Comparison of ENCODE assay signal across 29 mouse cellular contexts in genomic region chr2:75930941-75931340, GRCm38 (mm10). TPM values are rescaled to one million over a fixed set of nuclear protein-coding genes. Genes with fewer than 3 reads are reported as not detected.
A peak's percentile ranks its signal among the peaks of the same experiment; 100 is the strongest.
DNase-seq lines count a peak whose midpoint lies in the region; ATAC-seq and TF ChIP-seq lines count a peak whose summit lies in the region.
"Had no signal": no experiment of that assay in that cellular context is flagged by ENCODE, and none has a peak within 500 bp of the region (broad histone marks: within the 10 kb centered on the region; RNA-seq: fewer than 3 reads in every experiment).

No protein-coding gene starts in this region.

- intact Hi-C loops in left cerebral cortex, adult 2 months (cut with DNase I), result no loop called here
- intact Hi-C loops in gastrocnemius, postnatal 14 days (cut with DNase I; ENCODE audit: low total_unique reads), result no loop called here

- no peak for TF ChIP-seq CTCF in left cerebral cortex, adult 2 months (IDR thresholded peaks at IDR 0.05)

- no peak for DNase-seq in frontal cortex, postnatal 14 days (ENCODE audit: low spot score in 2 of 2)
- DNase-seq in frontal cortex, postnatal 36 days (ENCODE audit: low spot score in 2 of 2), result peak; percentile 20 to 57
- no peak for DNase-seq in frontal cortex, postnatal 10 days (ENCODE audit: low spot score in 2 of 2)
- DNase-seq in left cerebral cortex, adult 18-20 months (ENCODE audit: low spot score in 2 of 2), result peak; percentile 14 to 46
- no peak for DNase-seq in left cerebral cortex, adult 2 months (ENCODE audit: extremely low spot score in 1 of 2, low spot score in 2 of 2)
- DNase-seq in brain, adult 2 months (ENCODE audit: low read depth, low spot score), result peak; percentile 79
- DNase-seq in gastrocnemius, postnatal 14 days, result no peak
- DNase-seq: adrenal gland, adult 8-10 months; adrenal gland, postnatal 14 days; adrenal gland, postnatal 36 days; B cell, adult 2 months; cerebellum, adult 11 months; cerebellum, adult 8-10 months; cerebellum, adult 9-11 months; cerebellum, postnatal 36 days; embryo, embryonic 11 days had no signal

- H3K27ac ChIP-seq in left cerebral cortex, adult 2 months, result no peak overlapping the region
- H3K27ac ChIP-seq: embryonic facial prominence, embryonic 13.5 days; embryonic facial prominence, embryonic 15.5 days; forebrain, embryonic 10.5 days; forebrain, embryonic 12.5 days had no signal

- ATAC-seq in frontal cortex, adult (ENCODE audit: low TSS enrichment), result peak; percentile 90
- ATAC-seq: activated CD4-positive, CD25-positive, alpha-beta regulatory T cell, adult 4 months; CD4-positive, CD25-positive, alpha-beta regulatory T cell, adult 4 months; forebrain, embryonic 14.5 days; Patski had no signal

- H3K4me3 ChIP-seq in left cerebral cortex, adult 2 months, result no peak overlapping the region
- H3K4me3 ChIP-seq: embryonic facial prominence, embryonic 13.5 days; embryonic facial prominence, embryonic 15.5 days; erythroblast, embryonic 14.5 days; forebrain, embryonic 10.5 days; forebrain, embryonic 12.5 days had no signal

RNA-seq across cellular contexts. Expression of gene Ttc30b, which starts 7.4 kb away (rescaled TPM):
- total RNA-seq in left cerebral cortex, adult 18-20 months (2021), result 10 to 100 TPM; 11.1 to 12.4 TPM
- 10 to 100 TPM; 10.3 to 13.1 TPM for total RNA-seq in left cerebral cortex, adult 2 months (2021)
- total RNA-seq in gastrocnemius, postnatal 14 days (2021), result 1 to 10 TPM; 4.1 to 4.4 TPM

RNA-seq across cellular contexts. Expression of gene Ttc30a2, which starts 47.0 kb away (rescaled TPM):
- under 1 TPM; 0.37 to 0.49 TPM for total RNA-seq in left cerebral cortex, adult 18-20 months (2021)
- total RNA-seq in left cerebral cortex, adult 2 months (2021), result under 1 TPM; 0.28 to 0.50 TPM
- under 1 TPM; 0.18 to 0.27 TPM for total RNA-seq in gastrocnemius, postnatal 14 days (2021)
- total RNA-seq: CH12.LX; common myeloid progenitor, adult 5-6 weeks had no signal

RNA-seq across cellular contexts. Expression of gene Ttc30a1, which starts 50.8 kb away (rescaled TPM):
- total RNA-seq in left cerebral cortex, adult 18-20 months (2021), result 1 to 10 TPM; 2.4 to 2.5 TPM
- 1 to 10 TPM; 2.9 to 3.4 TPM for total RNA-seq in left cerebral cortex, adult 2 months (2021)
- 1 to 10 TPM in 1 of 2 experiments, under 1 TPM in 1; 0.82 to 1.1 TPM for total RNA-seq in gastrocnemius, postnatal 14 days (2021)
- total RNA-seq: CH12.LX, G1E had no signal

Comparison
In these comparisons a context has a peak if more than half of its experiments do, and no peak if none do; other contexts are left out.
1. DNase-seq: peak in frontal cortex, postnatal 36 days (2 of 2), left cerebral cortex, adult 18-20 months (2 of 2) and brain, adult 2 months (single experiment); none in frontal cortex, postnatal 14 days (0 of 2), frontal cortex, postnatal 10 days (0 of 2), left cerebral cortex, adult 2 months (0 of 2) and gastrocnemius, postnatal 14 days (single experiment).